Mouse (Mus musculus) frontal cortex, adult 2 months (tissue): Measurements from ENCODE around the gene Smim26. TPM values are rescaled to one million over a fixed set of nuclear protein-coding genes. Genes with fewer than 3 reads are reported as not detected.
A peak's percentile ranks its signal among the peaks of the same experiment; 100 is the strongest.

Source experiments
- DNase-seq, 2 experiments: peaks; one replicate each; pipeline ENCODE4 v3.0.0; 2022; ENCODE audit warnings: low spot score in 1 of 2; ENCODE audit errors: extremely low spot score in 1 of 2
- polyA plus RNA-seq: library from polyadenylated mRNA; depleted of rRNA; stranded (reverse); fragments of >200 nt; gene quantifications from 2 replicates; pipeline ENCODE4 v1.2.3, GENCODE M21; 2012; rRNA removed

The Smim26 gene
- polyA plus RNA-seq, 1 experiment: 72.2 TPM

DNA sequence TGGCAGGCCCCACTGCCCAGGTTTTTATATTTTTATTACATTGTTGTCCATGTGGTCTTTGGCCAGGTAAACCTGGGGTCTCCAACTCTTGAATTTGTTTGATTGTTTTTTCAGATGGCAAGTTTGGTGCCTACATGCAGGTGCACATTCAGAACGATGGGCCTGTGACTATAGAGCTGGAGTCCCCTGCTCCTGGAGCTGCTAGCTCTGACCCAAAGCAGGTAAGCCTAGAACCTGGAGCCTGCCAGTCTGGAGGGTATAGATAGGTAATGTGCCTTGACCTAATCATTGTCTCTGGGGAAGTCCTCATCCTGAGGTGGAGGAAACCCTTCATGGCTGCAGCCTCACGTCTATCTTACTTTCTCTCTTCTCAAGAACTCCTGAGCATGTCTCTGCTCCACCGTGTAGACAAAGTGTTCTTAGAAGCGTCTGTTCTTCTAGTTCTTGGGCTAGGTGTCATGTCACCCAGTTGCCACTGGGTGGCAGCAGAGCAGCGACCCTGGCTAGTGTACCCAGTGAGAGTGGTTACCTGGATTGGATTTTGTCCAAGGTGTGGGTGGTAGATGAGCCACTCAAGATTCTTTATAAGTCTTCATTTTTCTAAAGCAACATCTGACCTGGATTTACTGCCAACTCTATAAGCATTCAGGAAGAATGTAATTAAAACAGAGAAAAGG is 41.9 kb downstream of the Smim26 start:
- DNase-seq: peak; percentile 25 to 87

DNA sequence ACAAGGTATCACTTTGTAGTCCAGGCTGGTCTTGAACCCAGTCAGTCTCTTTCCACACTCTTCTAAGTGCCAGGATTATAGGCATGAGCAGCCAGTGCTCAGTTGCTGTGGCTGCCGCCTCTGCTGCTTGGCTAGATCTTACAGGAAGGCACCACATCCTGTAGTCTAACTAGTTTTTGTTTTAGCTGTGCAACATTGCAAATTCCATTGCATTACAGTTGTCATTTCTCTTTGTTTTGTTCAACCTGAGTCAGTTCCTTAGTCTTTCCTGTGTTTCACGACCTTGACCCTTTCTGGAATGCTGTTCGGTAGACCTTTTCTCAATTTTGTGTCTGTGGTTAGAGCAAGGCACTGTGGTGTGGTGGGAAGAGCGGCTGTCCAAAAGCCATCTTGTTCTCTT is 43.4 kb downstream of the Smim26 start:
- no peak for DNase-seq

- DNase-seq: no peak
Measured at GRCm38 (mm10) chr2:144637671-144638395, 44.0 kb downstream of the Smim26 start.

DNA sequence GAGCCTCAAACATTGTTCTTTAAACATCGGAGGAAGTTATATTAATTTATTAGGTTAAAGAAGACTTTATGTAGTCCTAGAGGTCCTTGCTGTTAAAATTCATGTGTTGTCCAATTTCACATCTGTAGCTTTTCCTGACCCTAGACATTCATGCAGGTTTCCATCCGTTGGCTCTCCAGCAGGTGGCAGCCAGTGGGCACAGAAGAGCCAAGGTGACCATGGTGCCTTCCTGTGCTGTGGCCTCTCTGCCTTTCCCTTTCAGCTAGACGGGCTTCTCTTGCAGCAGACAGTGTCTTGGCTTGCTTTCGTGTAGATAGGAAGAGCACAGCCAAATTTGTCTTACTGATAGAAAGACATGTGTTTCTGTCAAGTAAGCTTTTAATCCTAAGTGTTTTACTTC is 44.9 kb downstream of the Smim26 start:
- no peak for DNase-seq

DNA sequence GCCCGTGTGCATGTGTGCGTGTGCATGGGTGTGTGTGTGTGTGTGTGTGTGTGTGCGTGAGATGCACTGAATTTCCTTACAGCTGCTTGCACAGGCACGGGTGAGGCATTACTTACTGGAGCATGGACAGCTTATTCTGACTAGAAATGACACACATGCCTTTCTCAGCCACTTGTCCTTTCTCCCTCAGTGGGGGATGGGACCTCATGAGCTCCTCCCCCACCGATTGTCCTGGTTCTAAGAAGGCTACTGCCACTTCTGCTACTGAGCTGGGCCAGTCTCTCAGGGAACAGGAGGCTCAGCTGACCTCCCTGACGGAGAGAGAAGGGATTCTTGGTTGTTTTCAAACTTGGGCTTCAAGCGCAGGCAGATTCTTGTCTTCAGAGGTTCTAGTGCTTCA is 46.2 kb downstream of the Smim26 start:
- no peak for DNase-seq

DNA sequence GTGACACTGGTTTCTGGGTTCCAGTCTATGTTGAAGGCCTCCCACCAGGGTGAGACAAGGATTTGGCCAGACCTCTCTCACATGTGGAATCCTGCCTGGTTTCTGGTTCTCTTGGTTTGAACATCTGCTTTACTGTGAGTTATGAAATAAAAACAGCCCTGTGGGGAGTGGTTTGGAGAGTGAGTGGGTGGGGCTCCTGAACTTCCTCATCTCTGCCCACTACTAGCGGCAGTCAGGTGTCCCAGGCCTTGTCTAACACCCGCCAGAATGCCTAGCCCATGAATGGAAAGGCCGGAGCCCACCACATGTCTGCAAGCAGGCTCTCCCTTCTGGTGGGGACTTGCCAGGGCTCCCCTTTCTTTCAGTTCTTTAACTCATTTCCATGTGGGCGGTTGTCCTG is 48.1 kb downstream of the Smim26 start:
- no peak for DNase-seq

Other genes with a start within 250 kb of the Smim26 start
- gene Kat14, start 225.1 kb upstream of the Smim26 start, polyA plus RNA-seq: 33.0 TPM in 2 replicates
- 0.76 and 1.8 TPM in 2 replicates for gene Pet117, start 225.1 kb upstream of the Smim26 start, polyA plus RNA-seq
- 73.6 and 78.2 TPM in 2 replicates for gene Dzank1, start 66.6 kb upstream of the Smim26 start, polyA plus RNA-seq
- gene Polr3f, start 66.3 kb upstream of the Smim26 start, polyA plus RNA-seq: 18.6 and 21.1 TPM in 2 replicates
- gene Rbbp9, start 43.2 kb upstream of the Smim26 start, polyA plus RNA-seq: 31.4 and 33.4 TPM in 2 replicates
- gene Sec23b, start 37.8 kb upstream of the Smim26 start, polyA plus RNA-seq: 44.2 and 50.1 TPM in 2 replicates
- 57.5 and 68.5 TPM in 2 replicates for gene Dtd1, start 5.8 kb downstream of the Smim26 start, polyA plus RNA-seq
- gene Scp2d1, start 229.6 kb downstream of the Smim26 start, polyA plus RNA-seq: 0.16 TPM in 1 of 2 replicates, not detected in the other